Mouse (Mus musculus) lung, postnatal 0 days (tissue): ENCODE data around the gene Trim59. TPM values are rescaled to one million over a fixed set of nuclear protein-coding genes. Genes with fewer than 3 reads are reported as not detected.

Source experiments
- ATAC-seq: fragments of 200-750 bp; cut with Nextera tagmentation; 2 replicates; pipeline ENCODE4 v1.8.0; 2017; ENCODE audit warnings: moderate library complexity
- DNase-seq: peaks from one replicate; pipeline ENCODE4 v3.0.0-alpha.2; 2016; ENCODE audit warnings: low spot score
- H3K27ac ChIP-seq: fragments of 300-500 bp; sonication (generic); 2 replicates; pipeline ENCODE4 v1.5.1; 2014; ENCODE audit warnings: antibody characterized with exemption, mild to moderate bottlenecking, low read length, mixed read lengths
- H3K27me3 ChIP-seq: fragments of 300-500 bp; sonication (generic); replicated peaks from 2 replicates; pipeline ENCODE4 v1.6.1; 2014; ENCODE audit warnings: low read length, mixed read lengths; ENCODE audit not compliant: insufficient read depth
- H3K36me3 ChIP-seq: fragments of 300-500 bp; sonication (generic); 2 replicates; pipeline ENCODE4 v1.6.1; 2014; ENCODE audit warnings: low read length, mixed read lengths; ENCODE audit not compliant: insufficient read depth
- H3K4me1 ChIP-seq: fragments of 300-500 bp; sonication (generic); 2 replicates; pipeline ENCODE4 v1.6.1; 2014; ENCODE audit warnings: antibody characterized with exemption, low read depth, low read length, mixed read lengths; ENCODE audit not compliant: insufficient read depth
- H3K4me2 ChIP-seq: fragments of 300-500 bp; sonication (generic); replicated peaks from 2 replicates; pipeline ENCODE4 v1.6.1; 2014; ENCODE audit warnings: low read depth, mild to moderate bottlenecking, low read length, moderate library complexity, mixed read lengths
- H3K4me3 ChIP-seq: fragments of 300-500 bp; sonication (generic); 2 replicates; pipeline ENCODE4 v1.5.1; 2014; ENCODE audit warnings: low read depth, low read length
- H3K9ac ChIP-seq: fragments of 300-500 bp; sonication (generic); replicated peaks from 2 replicates; pipeline ENCODE4 v1.6.1; 2014; ENCODE audit warnings: low read depth, mild to moderate bottlenecking
- H3K9me3 ChIP-seq: fragments of 300-500 bp; sonication (generic); 2 replicates; pipeline ENCODE4 v1.6.1; 2016; ENCODE audit warnings: low read length, mixed read lengths
- CTCF ChIP-seq: IDR thresholded peaks from 2 replicates; pipeline ENCODE4 v1.5.1; 2016; ENCODE audit warnings: antibody characterized with exemption, mild to moderate bottlenecking
- EP300 ChIP-seq: IDR thresholded peaks from 2 replicates; pipeline ENCODE4 v1.6.1; 2016; ENCODE audit warnings: antibody characterized with exemption, mild to moderate bottlenecking, control low read depth
- WGBS: fragments of 180-500 bp; shearing (Covaris S2); extraction: QIAGEN DNeasy Blood & Tissue Kit; methylation state at CpG from one replicate; pipeline ENCODE4 v1.1.7; 2014; 5-methylcytosine and 5-hydroxymethylcytosine counted together
- microRNA counts: library from miRNA; unstranded; fragments of <30 nt; microRNA quantifications from one replicate; lab custom pipeline; 2015
- microRNA-seq: library from miRNA; unstranded; fragments of <30 nt; microRNA quantifications from one replicate; pipeline ENCODE4, GENCODE M21; 2016
- polyA plus RNA-seq: library from polyadenylated mRNA; unstranded; fragments of >200 nt; fragmentation: Nextera tagmentation; extraction: Ambion mirVana; gene quantifications from 2 replicates; pipeline ENCODE4 v1.2.1, GENCODE M21; 2015

Trim59 gene
- polyA plus RNA-seq, 1 experiment from 2014 or later, result 11.1 TPM

DNA sequence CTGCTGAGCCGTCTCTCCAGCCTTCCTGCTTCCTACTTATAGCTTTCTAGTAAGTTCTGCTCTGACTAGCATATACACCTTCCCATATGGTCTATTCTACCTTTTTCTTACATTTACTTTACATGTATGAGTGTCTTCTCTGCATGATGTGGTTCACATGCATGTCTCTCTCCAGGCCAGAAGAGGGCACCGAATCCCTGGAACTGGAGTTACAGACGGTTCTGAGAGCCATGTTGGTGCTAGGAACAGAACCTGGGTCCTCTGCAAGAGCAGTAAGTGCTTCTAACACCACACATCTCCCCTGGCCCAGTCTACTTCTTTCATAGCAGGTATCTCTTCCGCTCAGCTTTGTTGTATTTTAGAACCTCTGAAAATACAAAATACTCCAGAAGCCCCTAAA, 41.8 kb downstream of the Trim59 start:
- Histone ChIP-seq H3K36me3 (no peaks in the 10 kb centered on the region), H3K9me3 (no peaks in the 10 kb centered on the region), H3K4me1 (peaks cover 7% of the 10 kb centered on the region; the same call in 1 of the 2 replicates), H3K27ac (no peak overlapping the region), H3K4me3 (no peak overlapping the region), H3K9ac (no peak overlapping the region), H3K27me3 (no peaks in the 10 kb centered on the region), H3K4me2 (no peak overlapping the region)
- DNase-seq, result no peak
- no peak for ATAC-seq
- TF ChIP-seq CTCF (peak; percentile 29), EP300 (no peak)
- 88% methylated on average over 4 of the region's 4 CpGs for WGBS

DNA sequence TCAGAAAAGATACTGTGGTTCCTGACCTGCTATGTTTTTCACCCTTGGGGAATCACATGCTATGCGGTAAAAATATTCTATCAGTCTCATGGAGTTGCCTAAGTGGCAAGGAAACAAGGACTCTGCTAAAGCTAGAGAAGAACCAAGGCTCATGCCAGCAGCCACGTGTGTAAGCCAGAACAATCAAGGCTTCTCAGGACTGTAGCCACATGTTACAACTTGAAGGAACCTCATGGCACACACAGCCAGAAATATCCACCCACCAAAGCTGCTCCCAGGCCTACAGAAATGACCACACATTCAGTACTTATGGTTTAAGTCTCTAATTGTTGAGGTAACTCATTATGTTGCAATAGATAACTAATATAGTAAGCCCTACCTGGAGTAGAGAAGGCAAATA, 58.0 kb downstream of the Trim59 start:
- DNase-seq (no peak), ATAC-seq (no peak)
- Histone ChIP-seq H3K27me3 (no peaks in the 10 kb centered on the region), H3K4me2 (no peak overlapping the region), H3K27ac (no peak overlapping the region), H3K9ac (no peak overlapping the region), H3K4me3 (no peak overlapping the region), H3K36me3 (peaks cover 5% of the 10 kb centered on the region; the same call in 1 of the 2 replicates), H3K9me3 (no peaks in the 10 kb centered on the region), H3K4me1 (no peaks in the 10 kb centered on the region)
- WGBS, result 91% methylated on average over 2 of the region's 2 CpGs
- TF ChIP-seq EP300, result no peak
- no peak for TF ChIP-seq CTCF

MicroRNAs encoded within 50 kb of the gene (microRNA counts, 519-probe panel; counts per million panel counts)
- 6,852 counts per million, percentile 91 among the panel's probes with 10 or more counts for microRNA mmu-miR-15b (lab: Ali Mortazavi, UCI)

Small RNA genes within 50 kb of the gene (microRNA-seq; reads per million reads assigned to microRNA genes)
- gene Mir15b (2,488 reads per million, percentile 85 among the genes with 10 or more reads in this experiment), gene Mir16-2 (981 reads per million, percentile 74 among the genes with 10 or more reads in this experiment)

Other genes starting within 250 kb of the Trim59 start
- 0.20 and 0.41 TPM in 2 replicates for gene 1110032F04Rik, start 175.2 kb downstream of the Trim59 start, polyA plus RNA-seq
- gene Ift80, start 40.2 kb downstream of the Trim59 start, polyA plus RNA-seq, result 5.9 and 8.9 TPM in 2 replicates
- 74.2 and 86.6 TPM in 2 replicates for gene Smc4, start 40.0 kb downstream of the Trim59 start, polyA plus RNA-seq
- 24.3 and 34.4 TPM in 2 replicates for gene Kpna4, start 82.4 kb upstream of the Trim59 start, polyA plus RNA-seq
- 0.10 TPM in 1 of 2 replicates, not detected in the other for gene Arl14, start 177.7 kb upstream of the Trim59 start, polyA plus RNA-seq